Mouse (Mus musculus) ES-Bruce4 (cell line): Measurements from ENCODE around the gene Ros1. TPM values are rescaled to one million over a fixed set of nuclear protein-coding genes. Genes with fewer than 3 reads are reported as not detected.

Experiments used
- H3K27ac ChIP-seq: 2 replicates; pipeline ENCODE4 v1.5.1; 2012; ENCODE audit warnings: low read length, inconsistent platforms; ENCODE audit not compliant: insufficient read depth
- H3K27me3 ChIP-seq: 2 replicates; pipeline ENCODE4 v1.6.1; 2012; ENCODE audit warnings: mild to moderate bottlenecking, low read length, inconsistent platforms; ENCODE audit not compliant: control insufficient read depth, poor library complexity, insufficient read depth, severe bottlenecking
- H3K36me3 ChIP-seq: 2 replicates; pipeline ENCODE4 v1.6.1; 2012; ENCODE audit warnings: inconsistent platforms, mild to moderate bottlenecking, low read length, moderate library complexity; ENCODE audit not compliant: control insufficient read depth, poor library complexity, insufficient read depth, severe bottlenecking
- H3K4me1 ChIP-seq: one replicate; pipeline ENCODE4 v1.8.1; 2011; ENCODE audit warnings: low read length; ENCODE audit not compliant: control insufficient read depth, insufficient read depth
- H3K4me3 ChIP-seq: 2 replicates; pipeline ENCODE4 v1.5.1; 2011; ENCODE audit warnings: low read depth, mild to moderate bottlenecking, low read length
- H3K9ac ChIP-seq: 2 replicates; pipeline ENCODE4 v1.6.1; 2012; ENCODE audit warnings: low read depth, mild to moderate bottlenecking, inconsistent platforms; ENCODE audit not compliant: poor library complexity, severe bottlenecking
- H3K9me3 ChIP-seq: replicated peaks from 2 replicates; pipeline ENCODE4 v1.6.1; 2012; ENCODE audit warnings: mild to moderate bottlenecking, low read length, inconsistent platforms; ENCODE audit not compliant: control insufficient read depth, poor library complexity, insufficient read depth, severe bottlenecking
- CTCF ChIP-seq: IDR thresholded peaks from one replicate; pipeline ENCODE4 v1.8.1; 2011; ENCODE audit warnings: low read depth, low read length
- EP300 ChIP-seq: IDR thresholded peaks from 2 replicates; pipeline ENCODE4 v1.6.1; 2011; ENCODE audit warnings: low read depth, low read length; ENCODE audit not compliant: insufficient read depth
- POLR2A ChIP-seq: IDR thresholded peaks from one replicate; pipeline ENCODE4 v1.8.1; 2011; ENCODE audit warnings: low read length; ENCODE audit not compliant: insufficient read depth
- polyA plus RNA-seq: library from polyadenylated mRNA; stranded (reverse); fragments of >200 nt; gene quantifications from 2 replicates; pipeline ENCODE4 v1.2.4, GENCODE M21; 2011; ENCODE audit warnings: low read depth; ENCODE audit not compliant: missing spikeins, insufficient read depth, insufficient read length

Gene Ros1
- polyA plus RNA-seq, 1 experiment, result not detected

DNA sequence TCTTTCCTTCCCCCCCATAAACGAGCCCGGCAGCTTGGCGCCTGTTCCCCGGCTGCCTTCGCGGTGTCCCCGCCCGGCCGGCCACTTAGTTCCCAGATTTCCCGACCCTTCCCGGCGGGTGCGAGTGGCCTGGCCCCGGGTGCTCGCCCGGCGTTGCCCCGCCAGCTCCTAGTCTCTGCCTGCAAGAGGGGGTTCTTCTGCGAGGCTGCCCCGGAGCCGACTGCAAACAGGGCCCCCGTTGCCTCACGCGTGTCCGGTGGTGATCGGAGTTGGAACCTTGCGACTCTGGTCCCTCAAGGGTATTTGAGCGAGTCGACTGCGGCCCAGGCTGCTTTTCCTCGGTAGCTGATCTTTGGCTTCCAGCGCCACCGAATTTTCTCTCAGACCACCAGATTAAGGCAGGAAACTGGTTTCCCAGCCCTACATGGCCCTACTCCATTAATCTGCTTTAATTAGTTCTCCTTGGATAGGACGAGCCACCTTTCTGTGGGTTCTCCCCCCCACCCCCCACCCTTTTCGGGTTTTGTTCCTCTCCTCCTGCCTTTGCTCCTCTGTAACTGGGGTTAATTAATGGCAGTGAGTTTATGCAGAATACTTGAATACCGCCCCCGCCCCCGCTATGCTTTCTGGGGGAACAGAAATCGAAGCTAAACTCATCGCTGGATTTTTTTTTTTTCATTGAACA, 39.1 kb upstream of the Ros1 start:
- Histone ChIP-seq H3K27ac (no peak overlapping the region), H3K9me3 (no peaks in the 10 kb centered on the region), H3K27me3 (no peaks in the 10 kb centered on the region), H3K4me1 (no peaks in the 10 kb centered on the region), H3K36me3 (no peaks in the 10 kb centered on the region), H3K9ac (peak overlapping the region; percentile 97), H3K4me3 (peak overlapping the region; percentile 60)
- TF ChIP-seq CTCF (no peak), POLR2A (no peak), EP300 (no peak)

DNA sequence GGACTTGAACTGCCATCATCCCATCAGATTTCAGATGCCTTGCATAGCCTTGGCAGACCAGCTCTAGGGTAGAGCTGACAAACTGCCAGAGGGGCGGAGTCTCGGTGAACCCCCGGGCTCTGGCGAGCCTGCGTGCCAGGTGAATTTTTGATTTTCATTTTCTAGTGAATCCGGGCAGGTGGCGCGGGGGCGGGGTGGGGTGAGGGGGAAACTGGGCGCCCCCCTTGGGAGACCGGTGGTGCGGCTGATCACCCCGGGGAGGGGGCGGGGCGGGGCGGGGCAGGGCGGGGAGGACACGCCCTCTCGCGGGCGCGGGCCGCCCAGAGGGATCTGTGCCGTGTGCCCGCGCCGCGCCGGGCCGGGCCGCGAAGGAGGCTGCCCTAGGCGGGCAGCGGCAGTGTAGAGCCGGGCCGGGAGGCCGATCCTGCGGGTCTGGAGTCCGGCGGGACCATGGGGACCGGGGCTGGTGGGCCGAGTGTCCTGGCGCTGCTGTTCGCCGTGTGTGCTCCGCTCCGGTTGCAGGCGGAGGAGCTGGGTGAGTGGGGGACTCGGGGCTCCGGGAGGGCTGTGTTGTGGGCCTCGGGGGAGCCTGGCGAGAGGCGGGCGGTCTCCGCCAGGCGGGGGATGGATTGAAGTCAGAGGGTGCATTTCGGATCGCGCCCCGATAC, 38.4 kb upstream of the Ros1 start, which contains the start of gene Dcbld1:
Gene Dcbld1 (plus strand): TSS at position 319 of the 668 bp plus-strand sequence.
- no peaks in the 10 kb centered on the region for H3K27me3 ChIP-seq
- no peak within 1 kb of the TSS for H3K27ac ChIP-seq
- peak within 1 kb of the TSS; percentile 85 for H3K4me3 ChIP-seq
- H3K9me3 ChIP-seq, result no peaks in the 10 kb centered on the region
- H3K4me1 ChIP-seq, result no peaks in the 10 kb centered on the region
- TF ChIP-seq POLR2A (no peak), EP300 (no peak), CTCF (no peak)
- H3K36me3 ChIP-seq, result no peaks in the 10 kb centered on the region
- peak within 1 kb of the TSS; percentile 97 for H3K9ac ChIP-seq

DNA sequence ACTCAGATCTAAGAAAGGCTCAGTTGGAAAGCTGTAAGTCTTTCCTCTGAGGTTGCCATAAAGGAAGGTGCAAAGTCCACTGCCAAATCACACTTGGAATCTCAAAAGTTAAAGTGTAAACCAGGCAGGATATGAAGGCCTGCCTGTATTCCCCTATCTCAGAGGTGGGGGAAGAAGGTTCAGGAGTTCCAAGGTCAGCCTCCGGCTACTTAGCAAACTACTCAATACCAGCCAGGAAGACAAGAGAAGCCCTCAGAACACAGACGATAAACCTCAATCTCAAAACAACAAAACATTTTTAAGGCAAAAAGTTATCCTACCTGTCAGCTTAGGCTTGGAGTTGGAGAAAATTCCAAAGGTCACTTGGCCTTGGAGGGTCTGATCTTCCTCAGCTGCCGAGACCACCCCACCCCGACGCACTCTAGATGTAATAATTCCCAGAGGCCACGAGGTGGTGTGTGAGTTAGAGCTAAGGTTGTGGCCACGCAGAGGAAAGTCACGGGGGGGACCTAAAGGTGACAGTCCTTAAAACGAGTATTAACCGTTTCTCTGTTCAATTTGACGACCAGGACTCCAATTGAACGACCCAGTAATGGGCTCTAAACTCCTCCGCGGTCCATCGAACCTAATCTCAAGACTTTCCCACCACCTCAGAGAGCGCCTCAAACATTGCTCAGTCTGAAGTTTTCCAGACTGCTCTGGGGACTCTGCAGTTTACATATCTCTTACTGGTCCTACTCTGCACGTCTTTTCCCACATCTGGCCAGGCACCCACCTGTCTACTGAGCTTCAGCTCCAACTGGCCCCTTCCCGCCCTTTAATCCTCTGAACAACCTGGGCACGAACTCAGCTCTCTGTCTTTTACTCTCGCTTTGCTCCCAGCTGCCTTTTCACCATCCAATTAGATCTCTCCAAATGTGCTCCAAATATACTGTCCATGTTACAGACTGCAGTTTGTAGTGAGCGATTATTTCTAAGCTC, 37.4 kb upstream of the Ros1 start:
- H3K4me1 ChIP-seq, result no peaks in the 10 kb centered on the region
- H3K9ac ChIP-seq, result peak overlapping the region; percentile 97; the same call in 1 of the 2 replicates
- peak overlapping the region; percentile 29 for H3K4me3 ChIP-seq
- no peak for TF ChIP-seq POLR2A
- TF ChIP-seq CTCF, result peak; percentile 38
- H3K9me3 ChIP-seq, result no peaks in the 10 kb centered on the region
- H3K27ac ChIP-seq, result no peak overlapping the region
- no peaks in the 10 kb centered on the region for H3K36me3 ChIP-seq
- no peaks in the 10 kb centered on the region for H3K27me3 ChIP-seq

DNA sequence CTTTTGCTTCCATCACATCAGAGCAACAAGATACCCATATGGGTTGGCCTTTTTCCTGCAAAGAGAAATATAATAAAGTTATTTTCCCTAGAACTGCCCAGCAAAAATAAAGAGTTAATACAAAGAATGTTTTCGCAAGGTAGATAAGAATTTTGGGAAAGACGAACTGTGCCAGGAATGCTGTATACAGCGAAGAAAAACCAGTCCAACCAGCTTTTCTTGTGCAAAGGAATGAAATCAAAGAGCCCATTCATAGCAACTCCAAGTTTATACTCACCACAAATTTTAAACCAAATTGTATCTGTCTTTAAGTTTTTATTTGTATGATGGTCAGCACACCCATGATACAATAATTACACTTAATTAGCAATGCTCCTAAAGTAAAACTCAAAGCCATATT, 24.6 kb upstream of the Ros1 start:
- Histone ChIP-seq H3K9me3 (no peaks in the 10 kb centered on the region), H3K9ac (no peak overlapping the region), H3K4me3 (no peak overlapping the region), H3K27me3 (no peaks in the 10 kb centered on the region), H3K4me1 (peaks cover 1% of the 10 kb centered on the region), H3K27ac (no peak overlapping the region), H3K36me3 (no peaks in the 10 kb centered on the region)
- no peak for TF ChIP-seq CTCF
- no peak for TF ChIP-seq POLR2A
- no peak for TF ChIP-seq EP300

DNA sequence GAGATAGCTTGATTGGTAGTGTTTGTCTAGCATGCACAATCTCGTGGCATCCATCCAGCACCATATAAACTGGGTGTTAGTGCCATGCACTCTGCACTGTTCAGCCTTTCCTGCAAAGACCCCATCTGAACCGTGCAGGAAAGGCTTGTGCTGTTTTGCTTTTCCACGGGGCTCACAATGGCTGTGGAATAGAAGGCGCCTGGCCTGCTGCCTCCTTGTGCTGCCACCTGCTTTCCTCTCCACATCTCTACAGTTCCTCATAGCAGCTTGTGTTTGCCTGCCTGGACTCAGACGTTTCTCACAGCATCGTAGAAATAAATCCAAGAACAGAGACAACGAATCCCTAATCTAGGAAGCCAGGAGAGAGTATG, 22.5 kb upstream of the Ros1 start:
- H3K27me3 ChIP-seq, result no peaks in the 10 kb centered on the region
- no peaks in the 10 kb centered on the region for H3K9me3 ChIP-seq
- H3K9ac ChIP-seq, result no peak overlapping the region
- H3K4me3 ChIP-seq, result no peak overlapping the region
- H3K27ac ChIP-seq, result no peak overlapping the region
- H3K36me3 ChIP-seq, result no peaks in the 10 kb centered on the region
- TF ChIP-seq CTCF (no peak), POLR2A (no peak)
- H3K4me1 ChIP-seq, result peaks cover 1% of the 10 kb centered on the region
